Mouse (Mus musculus) hindbrain, embryonic 14.5 days (tissue): Measurements from ENCODE around the gene Trpc3. TPM values are rescaled to one million over a fixed set of nuclear protein-coding genes. Genes with fewer than 3 reads are reported as not detected.

Experiments
- polyA plus RNA-seq: library from polyadenylated mRNA; unstranded; fragments of >200 nt; fragmentation: Nextera tagmentation; extraction: Ambion mirVana; gene quantifications from 2 replicates; pipeline ENCODE4 v1.2.1, GENCODE M21; 2014

Gene Trpc3
- polyA plus RNA-seq, 1 experiment from 2014 or later = 16.3 TPM

Other genes starting within 250 kb of the Trpc3 start
- gene Anxa5, start 214.3 kb downstream of the Trpc3 start, polyA plus RNA-seq = 64.9 and 75.8 TPM in 2 replicates
- 0.21 and 0.23 TPM in 2 replicates for gene 1810062G17Rik, start 214.2 kb downstream of the Trpc3 start, polyA plus RNA-seq
- gene Gm11549, start 168.4 kb downstream of the Trpc3 start, polyA plus RNA-seq = 0.20 and 0.35 TPM in 2 replicates
- 74.5 and 77.9 TPM in 2 replicates for gene Exosc9, start 137.6 kb downstream of the Trpc3 start, polyA plus RNA-seq
- 29.8 and 42.3 TPM in 2 replicates for gene Ccna2, start 118.0 kb downstream of the Trpc3 start, polyA plus RNA-seq
- 20.6 and 24.0 TPM in 2 replicates for gene Bbs7, start 76.7 kb downstream of the Trpc3 start, polyA plus RNA-seq
- 97.9 and 109 TPM in 2 replicates for gene 4932438A13Rik, start 172.9 kb upstream of the Trpc3 start, polyA plus RNA-seq